Mouse (Mus musculus) spleen, postnatal 36 days (tissue): ENCODE data around the gene Adamts14.

Experiments
- DNase-seq, 2 experiments: peaks; one replicate each; pipeline ENCODE4 v3.0.0; 2022; ENCODE audit warnings: low spot score in 2 of 2, mixed read lengths in 1 of 2

The Adamts14 gene

GRCm38 (mm10) chr10:61275669-61276110, 2.5 kb upstream of the Adamts14 start:
- DNase-seq: no peak

GRCm38 (mm10) chr10:61274532-61274931, 1.3 kb upstream of the Adamts14 start:
- no peak for DNase-seq

- DNase-seq: no peak
These were observed 592 bp upstream of the Adamts14 start for GRCm38 (mm10) chr10:61273844-61274215.

- DNase-seq: no peak
These were observed 607 bp downstream of the Adamts14 start for GRCm38 (mm10) chr10:61272631-61273030.

GRCm38 (mm10) chr10:61272089-61272626, 1.1 kb downstream of the Adamts14 start:
- DNase-seq: no peak

GRCm38 (mm10) chr10:61267378-61267777, 5.9 kb downstream of the Adamts14 start:
- DNase-seq: no peak

- DNase-seq: no peak
These were observed 9.6 kb downstream of the Adamts14 start for GRCm38 (mm10) chr10:61263606-61264005.

GRCm38 (mm10) chr10:61261229-61262156, 11.7 kb downstream of the Adamts14 start:
- DNase-seq: no peak

GRCm38 (mm10) chr10:61258131-61258530, 15.1 kb downstream of the Adamts14 start:
- no peak for DNase-seq

GRCm38 (mm10) chr10:61256665-61257064, 16.6 kb downstream of the Adamts14 start:
- no peak for DNase-seq

- DNase-seq: no peak
These were observed 18.0 kb downstream of the Adamts14 start for GRCm38 (mm10) chr10:61255190-61255589.

GRCm38 (mm10) chr10:61254761-61255160, 18.5 kb downstream of the Adamts14 start:
- no peak for DNase-seq

- no peak for DNase-seq
These were observed 23.3 kb downstream of the Adamts14 start for GRCm38 (mm10) chr10:61249951-61250350.

GRCm38 (mm10) chr10:61248596-61249114, 24.6 kb downstream of the Adamts14 start:
- no peak for DNase-seq

GRCm38 (mm10) chr10:61246288-61246687, 26.9 kb downstream of the Adamts14 start:
- DNase-seq: no peak

- no peak for DNase-seq
These were observed 31.2 kb downstream of the Adamts14 start for GRCm38 (mm10) chr10:61241961-61242421.

GRCm38 (mm10) chr10:61240108-61240920, 32.9 kb downstream of the Adamts14 start:
- DNase-seq: no peak

- no peak for DNase-seq
These were observed 35.9 kb downstream of the Adamts14 start for GRCm38 (mm10) chr10:61237391-61237785.

- no peak for DNase-seq
These were observed 36.4 kb downstream of the Adamts14 start for GRCm38 (mm10) chr10:61236683-61237390.

- no peak for DNase-seq
These were observed 37.5 kb downstream of the Adamts14 start for GRCm38 (mm10) chr10:61235677-61236267.

- DNase-seq: no peak
These were observed 38.9 kb downstream of the Adamts14 start for GRCm38 (mm10) chr10:61234319-61234718.
